Mouse (Mus musculus): ENCODE results near the gene Olfr92. TPM values are rescaled to one million over a fixed set of nuclear protein-coding genes. Genes with fewer than 3 reads are reported as not detected.
"Not testable (repeated sequence)": the region's sequence is repeated elsewhere in the genome, so short reads cannot be mapped to it uniquely, and the experiment has no call there.

The Olfr92 gene
- not detected in 2 replicates for total RNA-seq (2014; rRNA removed)
- polyA plus RNA-seq (2015; fragmentation: Nextera tagmentation; extraction: Ambion mirVana) = not detected in 2 replicates

GRCm38 (mm10) chr17:37119988-37120387, at the start of gene Olfr92:
Gene Olfr92, minus strand, starts transcription at chr17:37120088.
- Histone ChIP-seq H3K9ac (replicated peaks; ENCODE audit: low read length, poor library complexity, severe bottlenecking) (no peak within 1 kb of the TSS), H3K27me3 (ENCODE audit: insufficient read depth, low read length) (no peaks in the 10 kb centered on the region), H3K4me3 (ENCODE audit: low read depth, low read length) (no peak within 1 kb of the TSS), H3K4me2 (ENCODE audit: low read depth, low read length, poor library complexity, severe bottlenecking) (no peak within 1 kb of the TSS), H3K9me3 (ENCODE audit: low read length) (no peaks in the 10 kb centered on the region), H3K27ac (ENCODE audit: low read depth, low read length) (no peak within 1 kb of the TSS), H3K4me1 (ENCODE audit: insufficient read depth, low read length) (no peaks in the 10 kb centered on the region), H3K36me3 (ENCODE audit: insufficient read depth, low read length) (no peaks in the 10 kb centered on the region)
- WGBS = 89% methylated on average over 2 of the region's 2 CpGs
- DNase-seq (ENCODE audit: low spot score) (no peak), ATAC-seq (ENCODE audit: low FRiP score) (no peak)
- no peak for TF ChIP-seq CTCF (IDR thresholded peaks at IDR 0.05)

GRCm38 (mm10) chr17:37161394-37161793, 41.5 kb upstream of the Olfr92 start, which contains the start of gene Olfr93:
Gene Olfr93, minus strand, starts transcription at chr17:37161494.
- Histone ChIP-seq H3K27ac (ENCODE audit: low read depth, low read length) (no peak within 1 kb of the TSS), H3K4me3 (ENCODE audit: low read depth, low read length) (no peak within 1 kb of the TSS), H3K36me3 (ENCODE audit: insufficient read depth, low read length) (no peaks in the 10 kb centered on the region), H3K9me3 (ENCODE audit: low read length) (no peaks in the 10 kb centered on the region), H3K9ac (replicated peaks; ENCODE audit: low read length, poor library complexity, severe bottlenecking) (no peak within 1 kb of the TSS), H3K4me1 (ENCODE audit: insufficient read depth, low read length) (no peaks in the 10 kb centered on the region), H3K27me3 (ENCODE audit: insufficient read depth, low read length) (no peaks in the 10 kb centered on the region), H3K4me2 (ENCODE audit: low read depth, low read length, poor library complexity, severe bottlenecking) (no peak within 1 kb of the TSS)
- no peak for TF ChIP-seq CTCF (IDR thresholded peaks at IDR 0.05)
- DNase-seq (ENCODE audit: low spot score) (no peak), ATAC-seq (ENCODE audit: low FRiP score) (no peak)

DNA sequence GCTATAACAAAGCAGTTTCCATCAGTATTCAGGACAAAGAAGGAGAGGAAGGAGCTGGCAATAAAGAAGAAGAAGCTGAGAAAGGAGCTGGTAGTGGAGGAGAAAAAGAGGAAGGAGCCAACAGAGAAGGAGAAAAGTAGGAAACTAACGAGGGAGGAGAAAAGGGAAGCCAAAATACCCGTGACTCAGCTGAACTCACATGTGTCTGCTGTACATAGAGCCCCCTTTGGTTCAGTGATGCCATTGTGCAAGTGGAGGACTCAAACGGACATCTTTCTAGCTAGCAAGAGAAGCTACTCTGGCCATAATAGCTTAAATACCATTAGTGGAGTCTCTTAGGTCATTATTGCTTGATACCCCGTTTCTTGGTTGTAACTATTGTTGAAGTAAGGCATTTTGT, 11.5 kb upstream of the Olfr92 start:
- H3K4me3 ChIP-seq (ENCODE audit: low read depth, low read length); H3K4me2 ChIP-seq (ENCODE audit: low read depth, low read length, poor library complexity, severe bottlenecking); H3K4me1 ChIP-seq (ENCODE audit: insufficient read depth, low read length); H3K27ac ChIP-seq (ENCODE audit: low read depth, low read length); H3K9me3 ChIP-seq (ENCODE audit: low read length); DNase-seq (ENCODE audit: low spot score); H3K27me3 ChIP-seq (ENCODE audit: insufficient read depth, low read length); H3K36me3 ChIP-seq (ENCODE audit: insufficient read depth, low read length); H3K9ac ChIP-seq (replicated peaks; ENCODE audit: low read length, poor library complexity, severe bottlenecking); ATAC-seq (ENCODE audit: low FRiP score): not testable (repeated sequence)
- 69% methylated on average over 4 of the region's 4 CpGs for WGBS

GRCm38 (mm10) chr17:37098178-37098577, 21.7 kb downstream of the Olfr92 start, which contains the start of gene Olfr91:
Gene Olfr91, minus strand, starts transcription at chr17:37098278.
- Histone ChIP-seq H3K4me1 (ENCODE audit: insufficient read depth, low read length) (no peaks in the 10 kb centered on the region), H3K9ac (replicated peaks; ENCODE audit: low read length, poor library complexity, severe bottlenecking) (no peak within 1 kb of the TSS), H3K36me3 (ENCODE audit: insufficient read depth, low read length) (no peaks in the 10 kb centered on the region), H3K4me3 (ENCODE audit: low read depth, low read length) (no peak within 1 kb of the TSS), H3K27ac (ENCODE audit: low read depth, low read length) (no peak within 1 kb of the TSS), H3K4me2 (ENCODE audit: low read depth, low read length, poor library complexity, severe bottlenecking) (no peak within 1 kb of the TSS), H3K27me3 (ENCODE audit: insufficient read depth, low read length) (no peaks in the 10 kb centered on the region), H3K9me3 (ENCODE audit: low read length) (no peaks in the 10 kb centered on the region)
- DNase-seq (ENCODE audit: low spot score) (no peak), ATAC-seq (ENCODE audit: low FRiP score) (no peak)
- TF ChIP-seq CTCF (IDR thresholded peaks at IDR 0.05) = no peak
- WGBS = 95% methylated on average over 1 of the region's 1 CpGs

DNA sequence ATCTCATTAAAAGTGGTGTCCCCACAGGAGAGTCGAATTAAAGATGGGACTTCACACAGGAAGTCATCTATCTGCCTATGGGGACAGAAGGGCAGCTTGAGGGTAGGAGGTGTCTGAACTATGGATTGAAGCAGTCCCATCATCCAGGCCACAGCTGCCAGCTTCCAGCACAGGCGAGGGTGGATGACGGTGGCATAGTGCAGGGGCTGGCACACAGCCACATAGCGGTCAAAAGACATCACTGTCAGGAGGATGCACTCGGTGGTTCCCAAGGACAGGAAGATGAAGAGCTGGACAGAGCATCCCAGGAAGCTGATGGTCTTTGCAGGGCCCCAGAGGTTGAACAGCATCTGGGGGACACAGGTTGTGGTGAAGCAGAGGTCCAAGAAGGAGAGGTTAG, 26.6 kb downstream of the Olfr92 start:
- H3K27ac ChIP-seq (ENCODE audit: low read depth, low read length) = no peak overlapping the region
- ATAC-seq (ENCODE audit: low FRiP score) (no peak; the same call in 1 of the 2 replicates), DNase-seq (ENCODE audit: low spot score) (peak; percentile 35)
- no peak overlapping the region for H3K4me3 ChIP-seq (ENCODE audit: low read depth, low read length)
- H3K4me2 ChIP-seq (ENCODE audit: low read depth, low read length, poor library complexity, severe bottlenecking) = no peak overlapping the region
- no peak overlapping the region for H3K9ac ChIP-seq (replicated peaks; ENCODE audit: low read length, poor library complexity, severe bottlenecking)
- no peaks in the 10 kb centered on the region for H3K9me3 ChIP-seq (ENCODE audit: low read length)
- 78% methylated on average over 5 of the region's 5 CpGs for WGBS
- no peaks in the 10 kb centered on the region for H3K4me1 ChIP-seq (ENCODE audit: insufficient read depth, low read length)
- no peak for TF ChIP-seq CTCF (IDR thresholded peaks at IDR 0.05)
- no peaks in the 10 kb centered on the region for H3K27me3 ChIP-seq (ENCODE audit: insufficient read depth, low read length)
- no peaks in the 10 kb centered on the region for H3K36me3 ChIP-seq (ENCODE audit: insufficient read depth, low read length)

DNA sequence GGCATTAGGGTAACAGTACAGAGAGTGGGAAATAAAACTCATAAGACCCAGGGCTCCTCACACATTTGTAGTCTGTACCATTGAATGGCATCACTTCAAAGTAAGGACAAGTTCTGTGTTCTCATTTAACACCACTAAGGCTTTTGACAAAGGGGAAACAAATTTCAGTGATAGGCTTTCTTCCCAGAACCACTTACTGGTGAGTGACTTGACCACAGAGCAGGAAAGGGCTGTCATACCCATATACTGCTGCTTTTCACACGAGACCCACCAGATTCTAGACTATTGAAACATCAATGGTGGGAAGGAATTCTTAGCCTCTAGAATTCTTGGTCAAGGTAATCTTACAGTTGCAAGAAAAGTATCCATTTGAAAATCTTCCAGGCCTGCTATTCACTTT, 27.7 kb downstream of the Olfr92 start:
- WGBS = 69% methylated on average over 1 of the region's 1 CpGs
- ATAC-seq (ENCODE audit: low FRiP score) = no peak
- no peak overlapping the region for H3K9ac ChIP-seq (replicated peaks; ENCODE audit: low read length, poor library complexity, severe bottlenecking)

More for the DNA sequence above, 27.7 kb downstream of the Olfr92 start:
- H3K27me3 ChIP-seq (ENCODE audit: insufficient read depth, low read length) = no peaks in the 10 kb centered on the region
- H3K4me3 ChIP-seq (ENCODE audit: low read depth, low read length) = no peak overlapping the region
- no peak for TF ChIP-seq CTCF (IDR thresholded peaks at IDR 0.05)
- no peak overlapping the region for H3K27ac ChIP-seq (ENCODE audit: low read depth, low read length)
- no peak overlapping the region for H3K4me2 ChIP-seq (ENCODE audit: low read depth, low read length, poor library complexity, severe bottlenecking)
- no peaks in the 10 kb centered on the region for H3K9me3 ChIP-seq (ENCODE audit: low read length)
- no peak for DNase-seq (ENCODE audit: low spot score)
- H3K36me3 ChIP-seq (ENCODE audit: insufficient read depth, low read length) = no peaks in the 10 kb centered on the region
- no peaks in the 10 kb centered on the region for H3K4me1 ChIP-seq (ENCODE audit: insufficient read depth, low read length)
